In the genomic region with DNA sequence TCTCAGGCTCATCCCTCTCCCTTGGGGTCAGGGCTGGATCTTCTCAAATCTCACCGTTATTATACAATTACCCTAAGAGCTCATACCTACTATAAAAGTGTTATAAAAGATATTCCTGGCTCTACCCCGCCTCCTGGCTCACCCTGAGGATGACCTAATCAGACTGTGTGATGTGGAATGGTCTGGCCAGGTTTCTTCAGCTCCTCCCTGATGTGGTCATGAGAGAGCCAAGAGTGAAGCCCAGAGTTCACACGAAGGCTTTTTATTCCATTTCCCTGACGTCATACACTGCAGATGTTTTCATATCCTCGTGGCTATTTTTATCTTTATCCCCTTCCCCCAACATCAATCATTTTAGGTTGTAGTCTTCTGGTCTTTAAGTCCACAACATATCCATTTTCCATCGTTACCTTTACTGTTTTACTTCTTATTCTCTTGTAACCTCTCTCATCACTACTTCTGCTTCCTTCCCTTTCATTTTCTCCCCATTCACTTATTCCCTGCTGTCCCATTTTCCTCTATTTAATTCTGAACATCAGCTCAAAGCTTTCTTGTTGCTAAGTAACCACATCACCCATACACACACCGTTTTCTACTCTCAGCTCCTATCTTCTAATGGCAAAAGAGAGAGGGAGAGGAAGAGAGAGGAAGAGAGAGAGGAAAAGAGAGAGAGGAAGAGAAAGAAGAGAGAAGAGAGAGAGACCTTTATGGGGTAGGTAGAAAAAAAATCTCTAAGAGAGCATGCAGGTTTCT, we compare ENCODE assay signal across 9 mouse cellular contexts. TPM values are rescaled to one million over a fixed set of nuclear protein-coding genes. Genes with fewer than 3 reads are reported as not detected.
DNase-seq lines count a peak whose midpoint lies in the region; ATAC-seq lines count a peak whose summit lies in the region.
"Had no signal": no experiment of that assay in that cellular context is flagged by ENCODE, and none has a peak within 500 bp of the region (broad histone marks: within the 10 kb centered on the region; RNA-seq: fewer than 3 reads in every experiment).

No protein-coding gene starts in this region.

- DNase-seq in frontal cortex, postnatal 10 days (ENCODE audit: low spot score in 2 of 2), result no peak
- DNase-seq in neural tube, embryonic 10.5 days (ENCODE audit: extremely low spot score, low spot score), result no peak
- peak; percentile 54 to 64 for DNase-seq in heart, postnatal 10 days
- DNase-seq in adrenal gland, postnatal 25 days, result no peak
- DNase-seq: cerebellum, adult 11-12 months had no signal

- H3K4me2 ChIP-seq in neural tube, embryonic 13.5 days, result no peak overlapping the region
- no peak overlapping the region for H3K4me2 ChIP-seq in stomach, embryonic 15.5 days

- H3K4me1 ChIP-seq in neural tube, embryonic 13.5 days (replicated peaks), result peaks cover 20% of the 10 kb centered on the region
- H3K4me1 ChIP-seq in stomach, embryonic 15.5 days, result no peaks in the 10 kb centered on the region

- H3K9ac ChIP-seq in neural tube, embryonic 13.5 days, result no peak overlapping the region
- H3K9ac ChIP-seq in stomach, embryonic 15.5 days, result no peak overlapping the region

- intact Hi-C loops in heart, postnatal 10 days (cut with DNase I), result no loop called here

- H3K9me3 ChIP-seq in neural tube, embryonic 13.5 days, result no peaks in the 10 kb centered on the region
- no peaks in the 10 kb centered on the region for H3K9me3 ChIP-seq in stomach, embryonic 15.5 days

- peak overlapping the region; percentile 57; the same call in 1 of the 2 replicates for H3K27ac ChIP-seq in neural tube, embryonic 13.5 days (replicated peaks)
- H3K27ac ChIP-seq in stomach, embryonic 15.5 days, result no peak overlapping the region

- no peak overlapping the region for H3K4me3 ChIP-seq in neural tube, embryonic 13.5 days
- no peak overlapping the region for H3K4me3 ChIP-seq in stomach, embryonic 15.5 days (replicated peaks)

- peak; percentile 72 for ATAC-seq in frontal cortex, adult (ENCODE audit: low TSS enrichment)
- ATAC-seq in neural tube, embryonic 13.5 days (ENCODE audit: low read depth), result 0 out of 2 replicates have a peak, but pooled peaks have one; percentile 36
- peak; percentile 22; the same call in 1 of the 2 replicates for ATAC-seq in stomach, embryonic 15.5 days (ENCODE audit: insufficient read depth, low FRiP score, low read depth)
- ATAC-seq in megakaryocyte, adult 5-6 weeks (ENCODE audit: poor library complexity, severe bottlenecking), result no peak

- 55% methylated on average over 7 of the region's 7 CpGs for WGBS in neural tube, embryonic 13.5 days
- 54% methylated on average over 7 of the region's 7 CpGs for WGBS in stomach, embryonic 15.5 days

- no peaks in the 10 kb centered on the region for H3K27me3 ChIP-seq in neural tube, embryonic 13.5 days
- H3K27me3 ChIP-seq in stomach, embryonic 15.5 days (replicated peaks), result no peaks in the 10 kb centered on the region

- no peaks in the 10 kb centered on the region for H3K36me3 ChIP-seq in neural tube, embryonic 13.5 days
- H3K36me3 ChIP-seq in stomach, embryonic 15.5 days, result no peaks in the 10 kb centered on the region

RNA-seq across cellular contexts. Expression of a gene that starts 49.1 kb away (rescaled TPM):
- 5.2 and 6.3 TPM in 2 replicates for polyA plus RNA-seq in neural tube, embryonic 13.5 days (2015; fragmentation: Nextera tagmentation; extraction: Ambion mirVana)
- total RNA-seq in heart, postnatal 10 days (2021), result 10 to 100 TPM; 18.8 to 20.9 TPM
- 4.8 and 5.1 TPM in 2 replicates for polyA plus RNA-seq in stomach, embryonic 15.5 days (2015; fragmentation: Nextera tagmentation; extraction: Ambion mirVana)
- 24.1 and 24.6 TPM in 2 replicates for total RNA-seq in megakaryocyte, adult 5-6 weeks (2015)
- total RNA-seq in megakaryocyte, adult 5-6 weeks (2017), result 32.9 and 33.4 TPM in 2 replicates
- 12.5 and 13.8 TPM in 2 replicates for total RNA-seq in adrenal gland, postnatal 25 days (2021)

Comparison
In these comparisons a context has a peak if more than half of its experiments do, and no peak if none do; other contexts are left out.
1. DNase-seq: peak in heart, postnatal 10 days (2 of 2); none in frontal cortex, postnatal 10 days (0 of 2), neural tube, embryonic 10.5 days (single experiment) and adrenal gland, postnatal 25 days (single experiment).